Mouse (Mus musculus) cerebellum, adult 9-11 months (tissue): ENCODE data around the gene Rab8a.
"Not testable (repeated sequence)": the region's sequence is repeated elsewhere in the genome, so short reads cannot be mapped to it uniquely, and the experiment has no call there.

Experiments
- DNase-seq: peaks from one replicate; pipeline ENCODE4 v3.0.0; 2022

Gene Rab8a

GRCm38 (mm10) chr8:72160707-72161697 is at the start of gene Rab8a:
Rab8a (plus strand) TSS chr8:72161200.
- DNase-seq = peak; percentile 100

GRCm38 (mm10) chr8:72112486-72112885 is 48.5 kb upstream of the Rab8a start:
- no peak for DNase-seq

- DNase-seq = no peak
These were observed 45.8 kb upstream of the Rab8a start for GRCm38 (mm10) chr8:72115202-72115601.

- DNase-seq = no peak
These were observed 42.4 kb upstream of the Rab8a start for GRCm38 (mm10) chr8:72118616-72119015.

- not testable (repeated sequence) for DNase-seq
These were observed 39.5 kb upstream of the Rab8a start for GRCm38 (mm10) chr8:72121486-72121885.

- no peak for DNase-seq
These were observed 39.0 kb upstream of the Rab8a start for GRCm38 (mm10) chr8:72121997-72122396.

GRCm38 (mm10) chr8:72127834-72128233 is 33.2 kb upstream of the Rab8a start:
- DNase-seq = no peak

GRCm38 (mm10) chr8:72131251-72131650 is 29.7 kb upstream of the Rab8a start:
- no peak for DNase-seq

GRCm38 (mm10) chr8:72131901-72132300 is 29.1 kb upstream of the Rab8a start:
- no peak for DNase-seq

GRCm38 (mm10) chr8:72132417-72132816 is 28.6 kb upstream of the Rab8a start:
- DNase-seq = no peak

- DNase-seq = no peak
These were observed 28.1 kb upstream of the Rab8a start for GRCm38 (mm10) chr8:72132891-72133290.

- no peak for DNase-seq
These were observed 27.5 kb upstream of the Rab8a start for GRCm38 (mm10) chr8:72133507-72133906.

- peak; percentile 70 for DNase-seq
These were observed 26.1 kb upstream of the Rab8a start, which contains the start of gene Tpm4 for GRCm38 (mm10) chr8:72134756-72135445. Tpm4 (plus strand) TSS chr8:72134975.

- DNase-seq = peak; percentile 50
These were observed 25.3 kb upstream of the Rab8a start for GRCm38 (mm10) chr8:72135446-72136301.

GRCm38 (mm10) chr8:72136302-72136978 is 24.6 kb upstream of the Rab8a start:
- DNase-seq = peak; percentile 18

- DNase-seq = no peak
These were observed 23.6 kb upstream of the Rab8a start for GRCm38 (mm10) chr8:72137431-72137830.

GRCm38 (mm10) chr8:72138456-72138855 is 22.5 kb upstream of the Rab8a start:
- no peak for DNase-seq

- no peak for DNase-seq
These were observed 17.7 kb upstream of the Rab8a start for GRCm38 (mm10) chr8:72143256-72143824.

GRCm38 (mm10) chr8:72144345-72144975 is 16.5 kb upstream of the Rab8a start:
- no peak for DNase-seq

GRCm38 (mm10) chr8:72145511-72145910 is 15.5 kb upstream of the Rab8a start:
- no peak for DNase-seq

GRCm38 (mm10) chr8:72146056-72146455 is 14.9 kb upstream of the Rab8a start:
- DNase-seq = no peak
